Mouse (Mus musculus) liver, adult (tissue): ENCODE results near the gene Btbd17.

ENCODE experiments used
- GATA4 ChIP-seq: IDR thresholded peaks from 2 replicates; pipeline ENCODE4 v1.6.1; 2014; ENCODE audit warnings: mild to moderate bottlenecking, low read length; ENCODE audit not compliant: insufficient replicate concordance

Gene Btbd17

DNA sequence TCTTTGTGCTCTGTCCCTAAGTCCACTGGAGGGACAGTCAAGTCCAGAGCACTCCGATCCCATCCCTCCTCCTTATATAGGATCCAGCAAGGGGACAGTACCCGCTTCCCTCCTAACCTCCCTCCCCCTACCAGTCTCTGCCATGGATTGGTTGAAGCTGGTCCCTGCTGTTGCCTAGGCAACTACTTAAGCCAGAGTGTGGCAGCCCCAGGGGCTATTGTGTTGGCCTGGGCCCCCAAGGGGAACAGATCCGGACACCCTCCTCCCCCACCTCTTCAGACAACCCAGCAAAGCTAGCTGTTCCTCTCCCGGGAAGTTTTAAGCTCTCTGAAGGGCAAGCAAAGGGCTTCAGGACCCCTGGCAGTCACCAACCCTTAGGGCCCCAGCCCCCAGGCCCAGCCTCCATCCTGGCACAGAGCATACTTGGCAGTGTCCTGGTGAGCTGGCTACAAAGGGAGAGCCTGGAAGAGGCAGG is at the start of gene Btbd17:
Gene Btbd17 (minus strand): TSS at position 98 of the 475 bp plus-strand sequence.
- no peak for TF ChIP-seq GATA4

- no peak for TF ChIP-seq GATA4
These were observed 48.9 kb upstream of the Btbd17 start for GRCm38 (mm10) chr11:114844464-114845220.

DNA sequence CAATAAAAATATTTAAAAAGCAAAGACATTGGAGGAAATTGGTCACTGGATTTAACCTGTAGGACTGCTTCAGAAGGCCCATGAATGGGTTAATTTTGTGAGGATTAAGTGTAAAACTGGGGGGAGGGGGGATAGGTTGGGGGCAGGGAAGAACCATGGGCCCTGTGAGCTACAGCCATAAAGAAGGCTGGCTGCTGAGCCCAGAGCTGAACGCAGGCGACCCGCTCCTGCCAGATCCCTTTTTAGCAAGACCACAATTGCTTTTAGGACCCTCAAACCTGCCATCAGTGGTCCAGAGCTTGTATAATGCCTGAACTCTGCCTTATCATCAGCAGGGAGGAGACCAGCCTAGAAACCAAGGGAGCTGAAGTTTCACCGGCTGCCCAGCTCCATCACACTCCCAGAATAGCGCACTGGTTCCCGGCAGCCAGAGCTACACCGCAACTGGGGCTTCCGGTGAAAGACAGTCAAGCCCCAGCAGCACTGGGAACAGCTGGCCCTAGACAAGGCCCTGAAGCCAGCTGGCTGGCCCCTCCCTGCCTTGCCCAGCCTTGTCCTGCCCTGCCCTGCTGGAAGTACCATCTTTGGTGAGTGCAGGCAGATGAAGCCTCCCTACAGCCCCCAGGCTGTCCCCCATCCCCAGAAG is 48.2 kb upstream of the Btbd17 start:
- no peak for TF ChIP-seq GATA4

- no peak; the same call in 1 of the 2 replicates for TF ChIP-seq GATA4
These were observed 37.4 kb upstream of the Btbd17 start for GRCm38 (mm10) chr11:114833166-114833565.

DNA sequence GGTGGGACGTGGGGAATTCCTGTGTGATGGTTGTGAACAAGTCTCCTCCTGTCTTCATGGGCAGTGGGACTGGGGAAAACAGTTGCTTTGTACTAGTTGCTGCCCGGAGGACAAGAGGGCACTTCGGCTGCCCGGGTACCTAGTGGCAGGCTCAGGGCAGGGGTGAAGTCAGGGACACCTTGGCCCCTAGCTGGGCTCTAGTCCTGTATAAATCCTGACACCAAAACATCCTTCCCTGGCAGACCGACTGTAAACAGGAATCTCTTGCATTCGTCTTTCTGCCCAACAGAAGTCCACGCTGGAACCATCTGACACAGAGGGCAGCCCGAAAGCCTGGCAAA is 34.7 kb upstream of the Btbd17 start:
- TF ChIP-seq GATA4 = no peak

DNA sequence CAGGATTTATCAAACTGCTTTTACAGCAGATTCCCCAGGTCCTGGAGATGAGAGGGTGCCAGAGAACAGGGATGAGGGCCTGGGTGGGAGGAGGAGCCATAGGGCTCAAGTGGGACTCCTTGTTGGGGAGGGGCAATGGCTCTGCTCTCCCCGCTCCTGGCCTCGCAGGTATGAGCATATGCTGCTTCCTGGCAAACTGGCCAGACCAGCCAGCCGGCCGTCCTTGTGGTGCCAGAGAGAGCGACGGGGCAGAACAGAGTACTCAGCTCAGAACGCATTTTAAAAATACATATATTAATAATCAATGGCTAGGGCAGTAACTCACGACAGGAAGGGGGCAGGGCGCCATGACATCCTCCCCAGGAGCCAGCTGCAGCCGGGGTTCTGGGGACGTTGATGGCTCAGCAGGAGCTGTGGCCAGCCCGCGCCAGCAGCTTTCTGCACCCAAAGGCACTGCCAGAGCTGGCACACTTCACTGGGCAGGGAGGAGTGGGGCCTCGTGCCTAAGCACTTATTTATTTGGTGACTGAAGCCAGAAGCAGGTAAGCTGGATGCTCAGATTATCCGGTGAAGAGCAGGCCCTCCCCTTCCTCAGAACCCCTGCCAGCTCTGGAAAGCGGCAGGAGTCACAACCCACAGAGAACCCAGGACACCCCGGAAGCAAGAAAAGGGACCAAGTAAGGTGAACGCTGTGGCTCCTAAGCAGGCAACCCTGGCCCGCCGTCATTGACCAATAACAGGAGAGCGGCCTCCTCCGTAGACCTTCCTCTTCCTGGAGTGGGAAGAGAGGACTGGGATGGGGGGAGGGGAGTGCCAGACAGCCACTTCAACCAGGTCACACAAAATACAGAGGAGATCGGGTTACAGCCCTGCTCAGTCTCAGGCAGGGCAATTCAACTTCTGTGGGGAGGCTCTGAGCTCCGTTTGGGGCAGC is 34.0 kb upstream of the Btbd17 start:
- TF ChIP-seq GATA4 = no peak

- TF ChIP-seq GATA4 = peak; percentile 85
These were observed 30.9 kb upstream of the Btbd17 start for GRCm38 (mm10) chr11:114826686-114827085.

GRCm38 (mm10) chr11:114823199-114823725 is 27.5 kb upstream of the Btbd17 start:
- TF ChIP-seq GATA4 = no peak

- TF ChIP-seq GATA4 = no peak
These were observed 27.0 kb upstream of the Btbd17 start for GRCm38 (mm10) chr11:114822727-114823126.

- no peak for TF ChIP-seq GATA4
These were observed 25.6 kb upstream of the Btbd17 start for GRCm38 (mm10) chr11:114821325-114821724.

DNA sequence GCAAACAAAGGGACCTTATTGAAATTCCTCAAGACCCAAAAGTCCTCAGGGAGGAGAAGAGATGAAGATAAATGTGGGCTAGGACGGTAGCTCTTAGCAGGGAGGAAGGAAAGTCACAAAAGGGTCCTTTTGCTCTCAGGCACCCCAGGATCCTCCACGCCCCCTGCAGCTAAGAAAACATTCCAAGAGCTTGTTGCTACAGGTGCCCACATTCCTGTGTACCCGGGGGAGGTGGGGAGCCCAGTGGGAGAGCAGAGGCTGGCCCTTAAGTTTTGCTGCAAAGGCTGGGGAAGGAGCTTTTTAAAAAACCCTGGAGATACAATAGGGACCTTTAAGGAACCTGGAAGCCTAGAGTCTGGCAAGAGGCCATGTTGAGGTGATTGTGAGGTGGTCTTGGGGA is 24.7 kb upstream of the Btbd17 start:
- TF ChIP-seq GATA4 = no peak

- TF ChIP-seq GATA4 = no peak
These were observed 23.4 kb upstream of the Btbd17 start for GRCm38 (mm10) chr11:114819110-114819509.

GRCm38 (mm10) chr11:114818185-114818584 is 22.4 kb upstream of the Btbd17 start:
- no peak for TF ChIP-seq GATA4

- TF ChIP-seq GATA4 = no peak
These were observed 21.2 kb upstream of the Btbd17 start for GRCm38 (mm10) chr11:114816934-114817333.
